ENCODE assay signal across 9 mouse cellular contexts in the genomic region with DNA sequence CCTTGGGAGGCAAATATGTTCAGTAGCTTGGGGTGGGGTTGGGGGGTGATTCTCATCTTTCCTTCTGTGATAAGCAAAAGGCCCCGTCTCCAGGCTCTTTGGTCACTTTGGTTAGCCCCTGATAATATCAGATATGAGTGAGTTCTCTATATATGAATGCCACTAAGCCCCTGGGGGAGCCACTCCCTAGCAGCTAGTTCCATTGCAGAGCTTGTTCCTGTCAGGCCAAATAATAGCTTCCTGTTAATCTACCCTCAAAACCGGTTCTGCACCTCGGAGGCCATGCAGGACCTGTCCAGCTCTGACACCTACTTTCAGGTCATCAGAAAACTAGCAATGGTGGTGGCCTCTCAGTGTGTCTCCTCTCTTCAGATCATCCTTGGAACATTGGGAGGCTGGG. TPM values are rescaled to one million over a fixed set of nuclear protein-coding genes. Genes with fewer than 3 reads are reported as not detected.
DNase-seq lines count a peak whose midpoint lies in the region; ATAC-seq and TF ChIP-seq lines count a peak whose summit lies in the region.
"Had no signal": no experiment of that assay in that cellular context is flagged by ENCODE, and none has a peak within 500 bp of the region (broad histone marks: within the 10 kb centered on the region; RNA-seq: fewer than 3 reads in every experiment).

No protein-coding gene starts in this region.

- H3K9me3 ChIP-seq in heart, embryonic 11.5 days (replicated peaks; ENCODE audit: control insufficient read depth, low read length) = no peaks in the 10 kb centered on the region
- no peaks in the 10 kb centered on the region for H3K9me3 ChIP-seq in MEL (replicated peaks; ENCODE audit: insufficient read depth, low read length)
- H3K9me3 ChIP-seq in hindbrain, embryonic 14.5 days (ENCODE audit: control insufficient read depth, low read length) = no peaks in the 10 kb centered on the region
- H3K9me3 ChIP-seq in midbrain, embryonic 11.5 days (ENCODE audit: control insufficient read depth, low read length) = no peaks in the 10 kb centered on the region

- no peak for TF ChIP-seq EP300 in heart, adult 2 months (IDR thresholded peaks at IDR 0.05; ENCODE audit: insufficient read depth, low read depth, low read length)
- TF ChIP-seq EP300 in MEL (IDR thresholded peaks at IDR 0.05; ENCODE audit: low read depth in 1 of 2, low read length in 2 of 2) = no peak

- WGBS in heart, embryonic 11.5 days (ENCODE audit: insufficient replicate concordance) = 63% methylated on average over 3 of the region's 3 CpGs
- 43% methylated on average over 3 of the region's 3 CpGs for WGBS in heart, adult 2 months
- WGBS in hindbrain, embryonic 14.5 days = 89% methylated on average over 3 of the region's 3 CpGs
- 88% methylated on average over 3 of the region's 3 CpGs for WGBS in midbrain, embryonic 11.5 days

- no peak for TF ChIP-seq POLR2A in heart, adult 2 months (IDR thresholded peaks at IDR 0.05; ENCODE audit: insufficient read depth, low read depth, low read length)
- TF ChIP-seq POLR2A in MEL (IDR thresholded peaks at IDR 0.05; ENCODE audit: control insufficient read depth in 1 of 2, insufficient read depth in 1 of 2, low read depth in 1 of 2, low read length in 2 of 2, poor library complexity in 1 of 2) = peak in 1 of 2 experiments; percentile 21; a peak in 1 of 4 replicates

- H3K36me3 ChIP-seq in heart, embryonic 11.5 days (ENCODE audit: control insufficient read depth, insufficient read depth, low read length) = peaks cover 9% of the 10 kb centered on the region
- H3K36me3 ChIP-seq in heart, adult 2 months (ENCODE audit: control insufficient read depth, insufficient read depth, low read length) = no peaks in the 10 kb centered on the region
- peaks cover under 1 to 42% of the 10 kb centered on the region in 2 experiments; a peak in 3 of 4 replicates for H3K36me3 ChIP-seq in MEL (ENCODE audit: control insufficient read depth in 1 of 2, insufficient read depth in 2 of 2, low read length in 2 of 2)
- H3K36me3 ChIP-seq in hindbrain, embryonic 14.5 days (replicated peaks; ENCODE audit: control insufficient read depth, insufficient read depth) = peaks cover 35% of the 10 kb centered on the region
- peaks cover 11% of the 10 kb centered on the region for H3K36me3 ChIP-seq in midbrain, embryonic 11.5 days (ENCODE audit: control insufficient read depth, insufficient read depth, low read length)

- H3K4me1 ChIP-seq in heart, embryonic 11.5 days (ENCODE audit: control insufficient read depth, insufficient read depth, low read length) = peaks cover 59% of the 10 kb centered on the region
- H3K4me1 ChIP-seq in heart, adult 2 months (ENCODE audit: control insufficient read depth, insufficient read depth, low read length) = peaks cover 8% of the 10 kb centered on the region
- H3K4me1 ChIP-seq in MEL (ENCODE audit: control insufficient read depth in 1 of 2, insufficient read depth in 2 of 2, low read length in 2 of 2) = peaks cover under 1 to 59% of the 10 kb centered on the region in 2 experiments
- H3K4me1 ChIP-seq in hindbrain, embryonic 14.5 days (replicated peaks; ENCODE audit: control insufficient read depth, insufficient read depth, low read length) = peaks cover 42% of the 10 kb centered on the region
- peaks cover 37% of the 10 kb centered on the region for H3K4me1 ChIP-seq in midbrain, embryonic 11.5 days (ENCODE audit: control insufficient read depth, insufficient read depth, low read length)

- no peak overlapping the region for H3K27ac ChIP-seq in heart, embryonic 11.5 days (ENCODE audit: low read depth, low read length)
- no peak overlapping the region for H3K27ac ChIP-seq in heart, adult 2 months
- peak overlapping the region; percentile 72 for H3K27ac ChIP-seq in MEL (ENCODE audit: control insufficient read depth, low read depth, low read length)
- H3K27ac ChIP-seq in hindbrain, embryonic 14.5 days = peak overlapping the region; percentile 81
- H3K27ac ChIP-seq in midbrain, embryonic 11.5 days (ENCODE audit: low read depth, low read length) = no peak overlapping the region

- H3K79me2 ChIP-seq in heart, adult 2 months (replicated peaks; ENCODE audit: control insufficient read depth, insufficient read depth, low read length) = no peaks in the 10 kb centered on the region
- peaks cover 17% of the 10 kb centered on the region for H3K79me2 ChIP-seq in MEL (ENCODE audit: control insufficient read depth, insufficient read depth, low read length, poor library complexity)

- TF ChIP-seq RAD21 in MEL (IDR thresholded peaks at IDR 0.05; ENCODE audit: low read depth, low read length) = no peak

- no peaks in the 10 kb centered on the region for H3K27me3 ChIP-seq in heart, embryonic 11.5 days (ENCODE audit: control insufficient read depth, insufficient read depth, low read length)
- peaks cover 3% of the 10 kb centered on the region; the same call in 1 of the 2 replicates for H3K27me3 ChIP-seq in heart, adult 2 months (ENCODE audit: control insufficient read depth, insufficient read depth, low read length)
- H3K27me3 ChIP-seq in MEL (ENCODE audit: control insufficient read depth in 1 of 2, insufficient read depth in 2 of 2, low read length in 2 of 2) = no peaks in the 10 kb centered on the region
- no peaks in the 10 kb centered on the region for H3K27me3 ChIP-seq in hindbrain, embryonic 14.5 days (ENCODE audit: control insufficient read depth, insufficient read depth, low read length)
- no peaks in the 10 kb centered on the region for H3K27me3 ChIP-seq in midbrain, embryonic 11.5 days (ENCODE audit: control insufficient read depth, insufficient read depth, low read length)

- no peak for ATAC-seq in heart, embryonic 11.5 days (replicated peaks; ENCODE audit: insufficient number of reproducible peaks, low FRiP score, low TSS enrichment)
- no peak for ATAC-seq in hindbrain, embryonic 14.5 days (ENCODE audit: low FRiP score)
- ATAC-seq in midbrain, embryonic 11.5 days (ENCODE audit: low FRiP score) = no peak

- no peak overlapping the region; the same call in 1 of the 2 replicates for H3K4me3 ChIP-seq in heart, embryonic 11.5 days (ENCODE audit: low read depth, low read length)
- H3K4me3 ChIP-seq in heart, adult 2 months = no peak overlapping the region
- H3K4me3 ChIP-seq in MEL (ENCODE audit: control insufficient read depth in 1 of 2, insufficient read depth in 1 of 2, low read depth in 2 of 2, low read length in 2 of 2) = no peak overlapping the region
- H3K4me3 ChIP-seq in hindbrain, embryonic 14.5 days (replicated peaks; ENCODE audit: low read length) = no peak overlapping the region
- H3K4me3 ChIP-seq in midbrain, embryonic 11.5 days (ENCODE audit: low read depth, low read length) = no peak overlapping the region

- no peak for TF ChIP-seq CTCF in heart, adult 2 months (IDR thresholded peaks at IDR 0.05)
- TF ChIP-seq CTCF in MEL (IDR thresholded peaks at IDR 0.05 in 2 of 3, conservative IDR thresholded peaks at IDR 0.05 in 1 of 3; ENCODE audit: control insufficient read depth in 1 of 3, insufficient read depth in 1 of 3, low read depth in 2 of 3, low read length in 3 of 3, poor library complexity in 1 of 3, severe bottlenecking in 1 of 3) = no peak

- peak overlapping the region; percentile 86; the same call in 1 of the 2 replicates for H3K4me2 ChIP-seq in heart, embryonic 11.5 days
- peak overlapping the region; percentile 70 for H3K4me2 ChIP-seq in hindbrain, embryonic 14.5 days (replicated peaks)
- peak overlapping the region; percentile 61 for H3K4me2 ChIP-seq in midbrain, embryonic 11.5 days

- DNase-seq in heart, adult 2 months = no peak
- peak; percentile 56 for DNase-seq in MEL (ENCODE audit: low read depth, low spot score)
- DNase-seq in hindbrain, embryonic 14.5 days (ENCODE audit: low spot score) = no peak
- DNase-seq in midbrain, embryonic 11.5 days (ENCODE audit: low spot score, missing footprints) = no peak
- no peak for DNase-seq in lung, postnatal 10 days
- no peak for DNase-seq in ovary, postnatal 14 days (ENCODE audit: low spot score)
- DNase-seq in embryo, embryonic 10 days (ENCODE audit: low spot score) = no peak
- DNase-seq: kidney, postnatal 4 days had no signal

- intact Hi-C loops in heart, adult 2 months (cut with DNase I) = loop anchor here (2.0 kb wide), 1 partner anchor 33 kb away; a partner anchor contains a TSS

- peak overlapping the region; percentile 74 for H3K9ac ChIP-seq in heart, embryonic 11.5 days (ENCODE audit: low read depth, low read length)
- H3K9ac ChIP-seq in heart, adult 2 months (ENCODE audit: low read depth, low read length) = no peak overlapping the region
- H3K9ac ChIP-seq in MEL (ENCODE audit: control insufficient read depth, low read depth, low read length, poor library complexity, severe bottlenecking) = peak overlapping the region; percentile 61
- peak overlapping the region; percentile 63; the same call in 1 of the 2 replicates for H3K9ac ChIP-seq in hindbrain, embryonic 14.5 days
- H3K9ac ChIP-seq in midbrain, embryonic 11.5 days (ENCODE audit: low read length) = peak overlapping the region; percentile 61; the same call in 1 of the 2 replicates

RNA-seq across cellular contexts. Expression of a gene that starts 2.3 kb away (rescaled TPM):
- 16.0 and 16.3 TPM in 2 replicates for polyA plus RNA-seq in heart, embryonic 11.5 days (2014; fragmentation: Nextera tagmentation; extraction: Ambion mirVana)
- total RNA-seq in heart, adult 2 months (2021) = 1 to 10 TPM; 1.2 to 1.7 TPM
- 0.82 and 1.9 TPM in 2 replicates for polyA plus RNA-seq in heart, adult 2 months (2012; rRNA removed)
- 35.8 and 57.6 TPM in 2 replicates for total RNA-seq in MEL (2012; rRNA removed)
- 1,000 to 10,000 TPM in 1 of 2 experiments, 100 to 1,000 TPM in 1; 101 to 1,219 TPM for polyA plus RNA-seq in MEL (2012; ENCODE audit: insufficient read depth in 1 of 2, insufficient read length in 2 of 2, low read depth in 1 of 2, low replicate concordance in 2 of 2, missing spikeins in 1 of 2)
- 130 and 135 TPM in 2 replicates for polyA plus RNA-seq in hindbrain, embryonic 14.5 days (2014; fragmentation: Nextera tagmentation; extraction: Ambion mirVana)
- polyA plus RNA-seq in midbrain, embryonic 11.5 days (2014; fragmentation: Nextera tagmentation; extraction: Ambion mirVana) = 47.3 and 47.8 TPM in 2 replicates

RNA-seq across cellular contexts. Expression of a gene that starts 16.6 kb away (rescaled TPM):
- polyA plus RNA-seq in heart, embryonic 11.5 days (2014; fragmentation: Nextera tagmentation; extraction: Ambion mirVana) = 11.4 and 16.3 TPM in 2 replicates
- total RNA-seq in heart, adult 2 months (2021) = 10 to 100 TPM; 49.3 to 52.0 TPM
- 22.3 and 23.8 TPM in 2 replicates for polyA plus RNA-seq in heart, adult 2 months (2012; rRNA removed)
- total RNA-seq in MEL (2012; rRNA removed) = 113 and 150 TPM in 2 replicates
- polyA plus RNA-seq in MEL (2012; ENCODE audit: insufficient read depth in 1 of 2, insufficient read length in 2 of 2, low read depth in 1 of 2, low replicate concordance in 2 of 2, missing spikeins in 1 of 2) = 100 to 1,000 TPM in 1 of 2 experiments, 10 to 100 TPM in 1; 47.0 to 169 TPM
- 27.1 and 27.5 TPM in 2 replicates for polyA plus RNA-seq in hindbrain, embryonic 14.5 days (2014; fragmentation: Nextera tagmentation; extraction: Ambion mirVana)
- polyA plus RNA-seq in midbrain, embryonic 11.5 days (2014; fragmentation: Nextera tagmentation; extraction: Ambion mirVana) = 10.5 and 12.4 TPM in 2 replicates

RNA-seq across cellular contexts. Expression of a gene that starts 31.3 kb away (rescaled TPM):
- 24.7 and 25.3 TPM in 2 replicates for polyA plus RNA-seq in heart, embryonic 11.5 days (2014; fragmentation: Nextera tagmentation; extraction: Ambion mirVana)
- total RNA-seq in heart, adult 2 months (2021) = 100 to 1,000 TPM; 149 to 200 TPM
- polyA plus RNA-seq in heart, adult 2 months (2012; rRNA removed) = 1,109 and 1,504 TPM in 2 replicates
- total RNA-seq in MEL (2012; rRNA removed) = not detected in 2 replicates
- polyA plus RNA-seq in MEL (2012; ENCODE audit: insufficient read depth in 1 of 2, insufficient read length in 2 of 2, low read depth in 1 of 2, low replicate concordance in 2 of 2, missing spikeins in 1 of 2) = not detected
- polyA plus RNA-seq in hindbrain, embryonic 14.5 days (2014; fragmentation: Nextera tagmentation; extraction: Ambion mirVana) = 0.17 TPM in 1 of 2 replicates, not detected in the other
- not detected in 2 replicates for polyA plus RNA-seq in midbrain, embryonic 11.5 days (2014; fragmentation: Nextera tagmentation; extraction: Ambion mirVana)

RNA-seq across cellular contexts. Expression of a gene that starts 33.7 kb away (rescaled TPM):
- polyA plus RNA-seq in heart, embryonic 11.5 days (2014; fragmentation: Nextera tagmentation; extraction: Ambion mirVana) = 45.6 and 53.0 TPM in 2 replicates
- total RNA-seq in heart, adult 2 months (2021) = 100 to 1,000 TPM; 393 to 479 TPM
- 518 and 592 TPM in 2 replicates for polyA plus RNA-seq in heart, adult 2 months (2012; rRNA removed)
- total RNA-seq in MEL (2012; rRNA removed) = 0.56 and 0.81 TPM in 2 replicates
- polyA plus RNA-seq in MEL (2012; ENCODE audit: insufficient read depth in 1 of 2, insufficient read length in 2 of 2, low read depth in 1 of 2, low replicate concordance in 2 of 2, missing spikeins in 1 of 2) = 1 to 10 TPM in 1 of 2 experiments, not detected in 1; 8.0 TPM
- 22.7 and 25.2 TPM in 2 replicates for polyA plus RNA-seq in hindbrain, embryonic 14.5 days (2014; fragmentation: Nextera tagmentation; extraction: Ambion mirVana)
- polyA plus RNA-seq in midbrain, embryonic 11.5 days (2014; fragmentation: Nextera tagmentation; extraction: Ambion mirVana) = 12.6 and 13.3 TPM in 2 replicates

RNA-seq across cellular contexts. Expression of a gene that starts 40.0 kb away (rescaled TPM):
- 0.24 TPM in 1 of 2 replicates, not detected in the other for polyA plus RNA-seq in heart, embryonic 11.5 days (2014; fragmentation: Nextera tagmentation; extraction: Ambion mirVana)
- total RNA-seq in heart, adult 2 months (2021) = not detected
- 0.25 TPM in 1 of 2 replicates, not detected in the other for polyA plus RNA-seq in heart, adult 2 months (2012; rRNA removed)
- not detected in 2 replicates for total RNA-seq in MEL (2012; rRNA removed)
- polyA plus RNA-seq in MEL (2012; ENCODE audit: insufficient read depth in 1 of 2, insufficient read length in 2 of 2, low read depth in 1 of 2, low replicate concordance in 2 of 2, missing spikeins in 1 of 2) = not detected
- polyA plus RNA-seq in hindbrain, embryonic 14.5 days (2014; fragmentation: Nextera tagmentation; extraction: Ambion mirVana) = not detected in 2 replicates
- polyA plus RNA-seq in midbrain, embryonic 11.5 days (2014; fragmentation: Nextera tagmentation; extraction: Ambion mirVana) = not detected in 2 replicates

Comparison
In these comparisons a context has a peak if more than half of its experiments do, and no peak if none do; other contexts are left out.
1. RNA of a gene that starts 31.3 kb away (polyA plus RNA-seq): 1,109 to 1,504 TPM in heart, adult 2 months; 24.7 to 25.3 TPM in heart, embryonic 11.5 days, 0.17 TPM in hindbrain, embryonic 14.5 days, not detected in MEL and not detected in midbrain, embryonic 11.5 days; every median in the first group is over 10 times any median in the second.
2. H3K27ac ChIP-seq: peak in MEL (single experiment) and hindbrain, embryonic 14.5 days (single experiment); none in heart, embryonic 11.5 days (single experiment), heart, adult 2 months (single experiment) and midbrain, embryonic 11.5 days (single experiment).
3. Peak in every context shown above with its lines, with median percentiles within 50 percentile points of each other: H3K4me2 ChIP-seq.